Mouse (Mus musculus) left cerebral cortex, postnatal 25 days (tissue): ENCODE measurements around the gene Tmem86a. TPM values are rescaled to one million over a fixed set of nuclear protein-coding genes. Genes with fewer than 3 reads are reported as not detected.
"Not testable (repeated sequence)": the region's sequence is repeated elsewhere in the genome, so short reads cannot be mapped to it uniquely, and the experiment has no call there.

Experiments
- DNase-seq, 2 experiments: peaks; one replicate each; pipeline ENCODE4 v3.0.0; 2022; ENCODE audit warnings: low spot score in 2 of 2, mixed read lengths in 1 of 2
- intact Hi-C: fragments of 180-260 bp; cut with DNase I; formaldehyde crosslinking; loops from one replicate; pipeline ENCODE4 v1.15.1; 2025
- total RNA-seq, 2 experiments: library from RNA; stranded (reverse); gene quantifications; 2 replicates each; pipeline ENCODE4 v1.2.3; 2021

Gene Tmem86a
- total RNA-seq, 2 experiments from 2014 or later: 16.4 to 19.4 TPM

DNA sequence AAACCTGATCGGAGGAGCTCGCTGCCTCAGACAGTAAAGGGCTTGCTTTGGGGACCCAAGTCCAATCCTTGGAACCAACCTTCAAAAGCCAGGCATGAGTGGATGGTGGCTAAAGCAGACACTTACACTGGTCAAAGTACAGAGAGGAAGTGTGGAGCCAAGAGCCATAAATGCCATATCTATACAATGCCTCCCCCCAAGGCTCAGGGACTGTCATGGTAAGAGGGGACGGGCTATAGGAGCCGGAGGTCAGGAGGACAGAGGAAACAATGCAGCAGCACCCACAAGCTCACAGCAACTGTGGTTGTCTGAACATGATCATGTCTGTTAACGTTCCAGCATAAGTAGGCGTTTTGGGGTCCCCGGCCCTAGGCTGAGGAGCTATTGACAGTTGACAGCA lies 25.9 kb upstream of the Tmem86a start:
- intact Hi-C loops: no loop called here
- no peak for DNase-seq

DNA sequence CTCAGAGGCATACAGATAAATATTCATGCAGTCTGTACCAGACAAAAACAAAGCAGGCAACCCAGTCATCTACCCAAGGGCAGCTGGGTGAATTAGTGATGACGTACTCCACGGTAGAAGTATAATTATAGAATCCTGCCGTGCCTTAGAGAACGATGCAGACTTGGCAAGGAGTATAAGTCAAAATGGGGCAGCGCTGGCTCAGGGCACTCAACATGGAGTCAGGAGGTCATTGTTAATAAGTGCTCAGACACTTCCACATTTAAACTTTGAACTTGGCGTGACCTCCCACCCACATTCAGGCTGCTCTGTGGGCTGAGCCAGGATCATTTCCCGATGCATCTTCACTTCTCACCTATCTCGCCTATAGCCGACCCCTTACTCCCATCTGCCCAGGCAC lies 25.0 kb upstream of the Tmem86a start:
- no peak for DNase-seq
- intact Hi-C loops: no loop called here

DNA sequence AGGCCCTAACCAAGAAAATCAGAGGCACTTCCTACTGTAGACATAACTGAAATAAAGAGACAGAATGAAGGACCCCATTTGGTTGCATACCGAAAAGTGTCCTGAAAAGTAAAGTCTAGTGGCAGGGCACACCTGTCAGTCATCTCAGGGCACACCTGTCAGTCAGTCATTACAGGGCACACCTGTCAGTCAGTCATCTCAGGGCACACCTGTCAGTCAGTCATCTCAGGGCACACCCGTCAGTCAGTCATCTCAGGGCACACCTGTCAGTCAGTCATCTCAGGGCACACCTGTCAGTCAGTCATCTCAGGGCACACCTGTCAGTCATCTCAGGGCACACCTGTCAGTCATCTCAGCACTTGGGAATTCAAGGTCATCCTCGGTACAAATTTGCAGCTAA lies 23.5 kb upstream of the Tmem86a start:
- intact Hi-C loops, DNase-seq: not testable (repeated sequence)

DNA sequence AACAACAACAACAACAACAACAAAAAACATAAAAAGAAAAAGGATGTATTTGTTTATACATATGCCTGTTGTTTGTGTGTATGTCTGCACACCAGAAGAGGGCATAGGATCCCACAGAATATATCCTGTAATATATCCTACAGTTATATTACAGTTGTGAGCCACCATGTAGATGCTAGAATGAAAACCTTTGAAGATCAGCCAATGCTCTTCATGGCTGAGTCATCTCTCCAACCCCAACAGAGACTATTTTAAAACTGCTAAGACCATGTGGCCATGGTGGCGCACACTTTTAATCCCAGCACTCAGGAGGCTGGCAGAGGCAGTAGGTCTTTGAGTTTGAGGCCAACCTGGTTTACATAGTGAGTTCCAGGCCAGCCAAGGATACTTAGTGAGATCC lies 22.9 kb upstream of the Tmem86a start:
- intact Hi-C loops: no loop called here
- peak in 1 of 2 experiments; percentile 43 for DNase-seq

DNA sequence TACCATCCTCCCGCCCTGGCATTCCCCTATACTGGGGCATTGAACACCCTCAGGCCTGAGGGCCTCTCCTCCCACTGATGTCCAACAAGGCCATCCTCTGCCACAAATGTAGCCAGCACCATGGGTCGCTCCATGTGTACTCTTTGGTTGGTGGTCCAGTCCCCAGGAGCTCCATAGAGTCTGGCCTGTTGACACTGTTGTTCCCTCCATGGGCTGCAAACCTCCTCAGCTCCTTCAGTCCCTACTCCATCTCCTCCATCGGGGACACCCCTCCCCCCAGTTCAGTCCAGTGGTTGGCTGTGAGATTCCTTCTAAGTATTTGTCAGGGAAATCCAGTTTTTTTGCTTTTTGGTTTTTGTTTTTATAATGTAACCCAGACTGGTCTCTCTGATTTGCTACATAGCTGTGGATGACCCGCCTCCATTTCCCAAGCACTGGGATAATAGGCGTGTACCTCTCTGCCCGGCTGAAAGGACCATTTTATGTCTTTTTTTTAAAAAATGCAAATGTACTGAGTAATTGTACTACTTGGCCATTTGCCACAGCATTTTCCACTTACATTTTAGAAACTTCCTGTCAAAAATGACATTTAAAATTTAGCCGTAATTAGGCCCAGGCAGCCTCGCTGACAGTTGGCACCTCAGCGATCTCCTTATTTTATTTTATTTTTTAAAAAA lies 19.7 kb upstream of the Tmem86a start:
- no peak for DNase-seq
- intact Hi-C loops: no loop called here

DNA sequence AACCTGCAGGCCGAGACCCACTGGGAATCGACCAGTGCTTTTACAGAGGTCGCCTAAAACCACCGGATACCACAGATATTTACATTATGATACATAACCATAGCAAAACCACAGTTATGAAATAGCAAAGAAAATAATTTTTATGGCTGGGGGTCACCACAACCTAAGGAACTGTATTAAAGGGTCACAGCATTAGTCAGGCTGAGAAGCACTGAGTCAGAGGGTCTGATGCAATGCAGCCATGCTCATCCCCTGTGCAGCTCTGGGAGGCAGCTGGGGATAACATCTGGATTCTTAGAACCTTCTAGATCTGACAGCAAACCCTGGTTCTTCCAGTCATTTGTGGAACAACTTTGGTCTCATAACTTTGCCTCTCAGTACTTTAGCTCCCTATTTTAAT lies 19.0 kb upstream of the Tmem86a start:
- intact Hi-C loops: no loop called here

DNA sequence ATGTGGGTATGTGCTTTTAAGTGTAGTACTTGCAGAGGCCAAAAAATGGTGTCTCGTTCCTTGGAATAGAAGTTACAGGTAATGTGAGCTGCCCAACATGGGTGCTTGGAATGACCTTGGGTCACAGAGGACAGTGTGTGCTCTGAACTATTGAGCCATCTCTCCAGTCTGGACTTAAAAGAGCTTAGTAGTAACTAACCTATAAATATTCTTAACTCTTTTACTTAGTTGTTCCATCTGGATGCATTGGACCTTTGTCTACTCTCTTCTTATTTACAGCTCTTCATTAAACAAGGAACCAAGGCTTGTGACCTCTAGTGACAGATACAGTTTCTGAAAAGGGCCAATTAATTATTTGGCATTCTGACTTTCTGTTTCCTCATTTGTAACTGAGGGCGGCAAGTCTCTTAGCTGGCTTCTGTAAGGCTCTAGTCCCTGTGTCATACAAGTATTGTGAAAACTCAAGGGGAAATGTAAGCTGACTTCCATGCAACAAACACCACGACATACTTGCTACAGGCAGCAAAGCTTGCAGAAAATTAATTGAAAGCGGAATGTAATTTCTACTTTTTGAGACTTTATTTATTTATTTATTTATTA lies 15.5 kb upstream of the Tmem86a start:
- intact Hi-C loops: no loop called here
- DNase-seq: no peak

More for the DNA sequence above, 19.0 kb upstream of the Tmem86a start:
- no peak for DNase-seq

DNA sequence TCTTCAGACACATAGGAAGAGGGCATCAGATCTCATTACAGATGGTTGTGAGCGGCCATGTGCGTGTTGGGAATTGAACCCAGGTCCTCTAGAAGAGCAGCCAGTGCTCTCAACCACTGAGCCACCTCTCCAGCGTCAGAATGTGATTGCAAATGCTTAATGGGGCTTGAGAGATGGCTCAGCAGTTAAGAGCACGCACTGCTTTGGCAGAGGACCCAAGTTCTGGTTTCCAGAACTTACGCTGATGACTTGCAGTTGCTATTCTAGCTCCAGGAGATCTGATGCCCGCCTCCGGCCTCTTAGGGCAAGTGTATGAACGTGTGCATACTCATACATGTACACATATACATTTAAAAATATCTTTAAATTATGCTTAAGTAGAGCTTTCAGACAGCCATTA lies 15.0 kb upstream of the Tmem86a start:
- DNase-seq: no peak
- intact Hi-C loops: no loop called here

DNA sequence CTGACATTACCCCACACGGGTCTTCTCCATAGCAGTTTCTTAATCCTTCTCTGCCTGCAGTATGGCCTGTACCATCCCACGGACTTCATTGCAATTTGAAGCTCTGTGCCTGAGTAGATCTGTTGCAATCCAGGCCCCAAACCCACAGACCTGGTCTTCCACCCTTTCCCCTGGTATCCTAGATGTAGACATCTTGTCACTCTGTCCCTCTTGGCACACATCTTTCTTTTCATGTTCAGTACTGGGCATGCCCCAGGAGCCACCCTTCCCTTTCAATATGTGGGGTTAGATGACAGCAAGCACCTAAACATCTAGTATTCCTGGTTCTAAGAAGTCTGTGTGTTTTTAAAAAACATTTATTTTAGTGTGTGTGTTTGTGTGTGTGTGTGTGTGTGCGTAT lies 8.7 kb upstream of the Tmem86a start:
- no peak for DNase-seq
- intact Hi-C loops: no loop called here

DNA sequence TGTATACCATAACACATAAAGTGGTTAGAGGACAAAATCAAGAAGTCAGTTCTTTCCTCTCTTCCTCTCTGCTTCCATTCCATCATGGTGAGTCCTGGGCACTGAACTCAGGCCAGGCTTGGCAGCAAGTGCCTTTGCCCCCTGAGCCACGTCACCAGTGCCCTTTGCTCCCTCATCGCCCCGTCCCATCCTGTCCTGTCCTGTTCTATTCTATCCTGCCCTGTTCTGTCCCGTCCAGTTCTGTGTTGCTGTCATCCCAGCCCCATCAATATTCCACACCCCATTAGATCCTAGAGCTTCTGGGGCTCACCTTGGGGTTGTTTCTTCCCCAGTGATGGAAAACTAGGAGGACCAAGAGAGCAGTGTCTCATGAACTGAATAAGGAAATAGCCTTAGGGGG lies 8.3 kb upstream of the Tmem86a start:
- DNase-seq: no peak
- intact Hi-C loops: no loop called here

DNA sequence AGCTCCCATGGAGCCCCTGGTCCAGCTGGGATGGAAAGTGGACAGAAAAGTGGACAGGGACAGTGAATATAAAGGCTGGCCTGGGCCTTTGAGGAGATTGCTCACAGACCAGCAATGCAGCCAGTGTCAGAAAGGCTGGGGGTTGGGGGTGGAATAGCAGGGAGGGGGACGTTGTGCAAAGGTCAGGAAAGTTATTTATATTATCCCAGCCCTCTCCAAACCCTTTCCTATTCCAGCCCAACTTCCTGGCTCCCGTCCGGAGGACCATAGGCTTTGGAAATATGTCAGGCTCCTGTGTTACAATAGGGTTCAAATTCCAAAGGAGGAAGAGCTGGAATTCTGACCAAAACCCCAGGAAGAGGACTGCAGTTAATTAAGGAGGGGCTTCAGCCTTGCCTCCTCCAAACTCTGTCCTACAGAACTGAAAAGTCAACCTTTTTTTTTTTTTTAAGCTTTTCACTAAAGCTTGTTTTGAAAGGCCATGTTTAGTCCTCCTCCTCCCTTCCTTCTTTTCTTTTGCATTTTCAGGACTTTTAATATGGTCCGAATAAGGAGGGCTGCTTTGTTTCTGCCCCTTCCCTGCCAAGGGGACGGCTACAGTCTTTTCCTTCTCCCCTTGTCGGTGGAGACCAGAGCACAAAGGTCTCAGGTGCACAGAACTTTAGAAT lies 7.4 kb upstream of the Tmem86a start:
- DNase-seq: no peak
- intact Hi-C loops: no loop called here

DNA sequence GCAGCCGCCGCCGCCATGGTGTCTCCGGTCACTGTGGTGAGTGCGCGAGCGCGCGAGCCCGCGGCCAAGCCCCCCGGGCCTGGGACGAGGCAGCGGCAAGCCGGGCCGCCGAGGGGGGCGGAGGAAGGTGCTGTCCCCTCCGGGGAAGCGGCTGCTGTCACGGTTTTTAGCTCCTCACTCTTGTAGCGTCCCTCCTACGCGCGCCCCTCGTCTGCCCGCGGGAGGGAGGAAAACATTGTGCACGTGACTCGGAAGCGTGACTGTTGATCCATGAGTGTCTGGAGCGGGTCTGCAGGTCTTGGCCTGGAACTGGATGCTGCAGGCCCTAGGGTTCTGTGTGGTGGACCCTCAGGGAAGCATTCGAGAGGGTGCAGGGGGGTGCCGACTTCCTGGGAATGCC lies 365 bp downstream of the Tmem86a start:
- intact Hi-C loops: loop anchor here (1.0 kb wide), 1 partner anchor 27 kb away; no protein-coding TSS in a partner anchor
- peak; percentile 67 to 68 for DNase-seq

DNA sequence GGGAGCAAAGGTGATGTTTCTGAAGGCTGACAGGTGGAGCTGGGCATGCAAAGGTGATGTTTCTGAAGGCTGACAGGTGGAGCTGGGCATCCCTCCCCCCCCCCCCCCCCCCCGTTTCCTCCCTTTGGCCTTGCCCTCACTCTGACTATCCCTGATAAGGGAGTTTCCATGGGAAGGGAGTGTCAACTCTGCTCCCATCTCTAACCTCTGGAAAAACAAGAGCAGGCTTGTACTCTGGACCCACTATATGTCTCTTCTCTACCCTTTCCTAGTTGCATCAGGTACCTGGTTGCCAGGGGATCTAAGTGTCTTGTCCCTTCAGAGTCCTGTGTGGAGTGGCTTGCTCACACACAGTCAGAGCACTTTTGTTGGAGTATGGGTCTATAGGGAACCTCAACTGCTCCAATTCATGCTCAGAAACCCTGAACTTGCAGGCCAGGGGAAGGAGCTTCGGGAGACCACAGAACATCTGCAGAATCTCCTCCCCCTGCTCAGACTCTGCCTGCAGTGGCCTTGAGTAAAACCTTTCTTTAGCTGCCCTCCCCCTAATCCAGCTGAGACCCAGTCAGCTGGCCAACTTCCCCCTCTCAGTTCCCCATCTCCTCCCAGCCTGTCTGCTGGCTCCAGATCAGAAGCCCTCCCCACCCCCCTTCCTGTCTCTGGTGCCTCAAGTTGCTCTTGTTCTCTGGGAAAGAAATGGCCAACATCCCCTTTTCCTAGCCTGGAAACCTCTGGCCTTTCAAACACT lies 1.2 kb downstream of the Tmem86a start:
- intact Hi-C loops: no loop called here
- peak in 1 of 2 experiments; percentile 78 for DNase-seq

DNA sequence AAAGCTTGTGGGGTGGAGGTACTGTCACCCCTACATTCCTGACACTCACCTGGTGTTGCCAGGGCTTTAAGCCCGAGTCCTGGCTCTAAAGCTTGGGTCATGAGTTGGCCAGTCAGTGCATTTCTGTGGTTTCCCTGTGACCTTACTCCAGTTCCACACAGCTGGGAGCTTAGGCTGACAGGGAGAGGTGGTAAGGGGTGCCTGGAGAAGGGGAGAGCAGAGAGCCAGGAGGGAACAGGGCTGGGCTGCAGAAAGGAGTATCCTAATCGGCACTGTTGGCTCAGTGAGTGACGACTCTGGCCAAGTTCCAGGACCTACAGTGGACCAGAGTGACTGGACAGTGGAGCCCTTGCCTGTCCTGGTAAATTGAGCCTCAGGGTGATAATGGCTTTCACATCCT lies 1.9 kb downstream of the Tmem86a start:
- intact Hi-C loops: no loop called here
- DNase-seq: no peak

DNA sequence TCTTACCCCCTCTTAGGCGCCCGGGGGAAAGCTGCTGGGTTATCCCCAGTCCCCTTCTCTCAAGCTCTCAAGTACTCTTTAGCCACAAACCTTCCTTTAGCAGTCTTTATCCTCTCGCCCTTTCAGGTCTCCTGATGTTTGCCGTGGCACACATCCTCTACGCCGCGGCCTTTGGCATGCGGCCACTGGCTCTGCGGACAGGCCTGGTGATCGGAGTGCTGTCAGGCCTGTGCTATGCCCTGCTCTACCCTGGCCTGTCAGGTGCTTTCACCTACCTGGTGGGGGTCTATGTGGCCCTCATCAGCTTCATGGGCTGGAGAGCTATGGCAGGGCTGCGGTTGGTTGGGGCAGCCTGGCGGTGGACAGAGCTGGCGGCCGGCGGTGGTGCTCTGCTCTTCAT lies 2.9 kb downstream of the Tmem86a start:
- intact Hi-C loops: no loop called here
- no peak for DNase-seq

DNA sequence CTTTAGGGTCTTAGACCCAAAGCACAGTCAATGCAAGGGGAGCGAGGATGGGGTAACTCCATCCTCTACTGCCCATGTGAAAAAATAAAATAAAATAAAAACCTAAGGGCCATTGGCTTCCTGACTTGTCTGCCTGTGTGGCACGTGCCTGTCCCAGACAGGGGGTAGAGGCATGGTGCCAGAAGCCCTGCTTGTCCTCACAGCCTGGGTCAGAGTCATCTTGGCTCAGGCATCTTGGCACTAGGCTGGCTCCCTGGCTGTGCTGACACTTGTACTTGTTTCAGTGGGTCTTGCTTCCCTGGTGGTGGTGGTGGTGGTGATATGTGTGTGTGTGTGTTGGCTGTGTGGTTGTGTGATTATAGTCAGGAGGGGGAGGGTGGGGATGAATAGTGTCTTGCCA lies 4.3 kb downstream of the Tmem86a start:
- intact Hi-C loops: no loop called here
- no peak for DNase-seq

DNA sequence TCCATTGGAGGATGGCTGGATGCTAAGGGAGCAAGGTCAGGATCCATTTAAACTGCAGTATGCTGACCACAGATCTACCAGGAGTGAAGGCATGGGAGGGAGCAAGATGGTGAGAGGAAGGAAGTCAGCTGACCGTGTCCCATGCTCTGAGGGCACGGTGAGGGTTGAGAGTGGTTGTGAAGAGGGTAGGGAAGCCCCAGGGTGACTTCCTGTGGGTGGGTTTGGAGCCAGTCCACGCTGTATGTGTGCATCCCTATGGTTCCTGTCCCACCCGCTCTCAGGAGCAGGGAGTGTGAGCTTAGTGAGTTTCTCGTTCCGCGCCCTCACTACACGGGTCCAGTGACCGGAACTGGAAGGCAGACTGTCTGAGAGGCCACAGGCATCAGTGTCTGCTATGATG lies 5.3 kb downstream of the Tmem86a start:
- DNase-seq: peak in 1 of 2 experiments; percentile 26

DNA sequence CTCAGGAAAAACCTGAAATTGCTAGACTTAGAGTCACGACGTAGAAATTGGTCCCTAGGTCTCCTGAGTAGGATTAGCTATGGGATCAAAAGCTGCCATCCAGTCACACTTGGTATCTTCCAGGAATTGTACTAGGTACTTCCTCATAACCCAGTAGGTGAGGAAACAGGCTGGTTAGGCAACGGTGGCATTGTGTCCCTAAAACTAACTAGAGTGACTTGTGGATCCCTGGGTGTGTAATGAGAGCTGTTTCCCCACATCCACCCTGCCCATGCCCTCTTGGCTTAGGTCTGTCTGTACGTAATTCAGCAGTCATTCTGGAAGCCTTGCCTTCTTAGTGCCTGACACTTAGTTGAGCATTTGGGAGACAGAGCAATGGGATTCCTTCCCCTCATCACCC lies 5.9 kb downstream of the Tmem86a start:
- no peak for DNase-seq
- intact Hi-C loops: no loop called here

More for the DNA sequence above, 5.3 kb downstream of the Tmem86a start:
- intact Hi-C loops: no loop called here

DNA sequence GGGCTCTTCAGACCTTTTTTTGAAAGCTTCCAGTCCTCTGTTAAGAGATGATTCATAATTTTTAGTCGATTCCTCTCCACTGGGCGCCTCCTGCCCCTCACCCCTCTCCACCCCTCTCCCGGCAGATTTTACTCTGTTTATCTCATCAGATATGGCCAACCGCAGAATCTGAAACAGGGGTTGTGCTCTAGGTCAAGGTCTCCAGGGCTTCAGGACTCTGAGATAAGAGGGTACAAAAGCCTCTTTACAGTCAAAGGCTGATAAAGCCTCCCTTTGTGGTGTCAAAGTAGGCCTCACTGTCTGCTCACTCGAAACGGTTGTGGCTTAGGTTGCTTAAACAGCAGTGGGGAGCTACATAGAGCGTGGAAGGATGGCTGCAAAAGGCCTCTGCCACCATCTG lies 8.9 kb downstream of the Tmem86a start:
- intact Hi-C loops: no loop called here

DNA sequence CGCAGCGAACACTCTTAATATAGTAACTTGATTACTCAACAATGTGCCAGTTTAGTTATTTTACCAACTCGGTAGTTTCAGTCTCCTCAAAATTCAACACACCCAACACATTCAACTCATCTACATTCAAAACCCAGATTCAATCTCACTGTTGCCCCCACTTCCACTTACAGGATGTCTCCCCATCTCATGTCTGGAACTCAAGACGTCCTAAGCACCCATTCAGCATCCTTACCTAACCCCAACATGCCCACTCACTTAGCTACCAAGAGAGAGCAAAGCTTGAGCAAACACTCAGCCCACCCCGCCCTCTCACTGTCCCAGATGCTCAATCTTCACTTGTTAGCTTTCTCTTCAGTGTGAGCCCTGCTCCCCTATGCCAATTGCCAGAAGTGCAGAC lies 11.2 kb downstream of the Tmem86a start:
- peak in 1 of 2 experiments; percentile 82 for DNase-seq
- intact Hi-C loops: no loop called here

More for the DNA sequence above, 8.9 kb downstream of the Tmem86a start:
- DNase-seq: no peak
